9 mouse cellular contexts compared by ENCODE assay signal in the genomic region with DNA sequence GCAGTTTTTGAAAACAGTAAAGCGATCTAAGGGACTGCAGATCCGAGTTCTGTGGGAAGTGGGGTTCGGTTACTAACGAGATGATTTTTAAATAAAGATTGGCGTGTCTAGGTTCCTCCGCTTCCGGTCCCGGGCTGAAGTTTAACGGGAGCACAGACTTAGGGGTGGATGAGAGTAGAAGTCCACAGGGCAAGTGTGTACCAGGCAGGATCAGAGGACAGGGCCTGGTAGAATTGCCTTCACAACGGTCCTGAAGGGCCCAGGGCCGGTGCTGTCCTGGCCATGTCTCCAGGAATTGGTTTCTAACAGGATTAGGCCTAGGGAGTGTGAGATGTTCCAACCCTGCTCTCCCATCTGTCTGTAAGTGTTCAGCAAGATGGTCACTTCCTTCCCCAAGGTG. TPM values are rescaled to one million over a fixed set of nuclear protein-coding genes. Genes with fewer than 3 reads are reported as not detected.
DNase-seq lines count a peak whose midpoint lies in the region; ATAC-seq lines count a peak whose summit lies in the region.
"Had no signal": no experiment of that assay in that cellular context is flagged by ENCODE, and none has a peak within 500 bp of the region (broad histone marks: within the 10 kb centered on the region; RNA-seq: fewer than 3 reads in every experiment).

No protein-coding gene starts in this region.

- peaks cover 37% of the 10 kb centered on the region for H3K4me1 ChIP-seq in heart, embryonic 10.5 days
- peaks cover 32% of the 10 kb centered on the region for H3K4me1 ChIP-seq in kidney, embryonic 16.5 days (ENCODE audit: insufficient read depth, low read length)
- peaks cover 34% of the 10 kb centered on the region for H3K4me1 ChIP-seq in midbrain, embryonic 15.5 days

- H3K4me3 ChIP-seq in heart, embryonic 10.5 days = peak overlapping the region; percentile 78
- H3K4me3 ChIP-seq in kidney, embryonic 16.5 days (ENCODE audit: low read length) = peak overlapping the region; percentile 67
- peak overlapping the region; percentile 54 for H3K4me3 ChIP-seq in midbrain, embryonic 15.5 days

- H3K27me3 ChIP-seq in heart, embryonic 10.5 days (ENCODE audit: insufficient read depth, poor library complexity, severe bottlenecking) = no peaks in the 10 kb centered on the region
- no peaks in the 10 kb centered on the region for H3K27me3 ChIP-seq in kidney, embryonic 16.5 days (ENCODE audit: insufficient read depth, low read length)
- H3K27me3 ChIP-seq in midbrain, embryonic 15.5 days (replicated peaks) = no peaks in the 10 kb centered on the region

- DNase-seq in kidney, adult 11 months = peak; percentile 67
- DNase-seq in kidney, postnatal 4 days = no peak
- peak; percentile 15 to 40 for DNase-seq in adrenal gland, postnatal 36 days
- DNase-seq in heart, embryonic 10.5 days (ENCODE audit: low spot score) = no peak
- DNase-seq in spleen, postnatal 36 days (ENCODE audit: low spot score in 2 of 2) = no peak
- DNase-seq in gastrocnemius, adult 8-10 months (ENCODE audit: low spot score in 2 of 2) = no peak

- ATAC-seq in kidney, embryonic 16.5 days (ENCODE audit: low FRiP score, low TSS enrichment) = peak; percentile 43
- peak; percentile 22 for ATAC-seq in midbrain, embryonic 15.5 days (replicated peaks)

- peak overlapping the region; percentile 82 for H3K9ac ChIP-seq in kidney, embryonic 16.5 days (replicated peaks; ENCODE audit: low read length)
- peak overlapping the region; percentile 79 for H3K9ac ChIP-seq in midbrain, embryonic 15.5 days

- H3K9me3 ChIP-seq in heart, embryonic 10.5 days = no peaks in the 10 kb centered on the region
- no peaks in the 10 kb centered on the region for H3K9me3 ChIP-seq in kidney, embryonic 16.5 days (ENCODE audit: low read length)
- no peaks in the 10 kb centered on the region for H3K9me3 ChIP-seq in midbrain, embryonic 15.5 days

- peaks cover 26% of the 10 kb centered on the region for H3K36me3 ChIP-seq in heart, embryonic 10.5 days
- peaks cover 12% of the 10 kb centered on the region for H3K36me3 ChIP-seq in kidney, embryonic 16.5 days (ENCODE audit: insufficient read depth, low read length)
- H3K36me3 ChIP-seq in midbrain, embryonic 15.5 days (replicated peaks) = no peaks in the 10 kb centered on the region

- H3K27ac ChIP-seq in heart, embryonic 10.5 days = peak overlapping the region; percentile 95
- H3K27ac ChIP-seq in kidney, embryonic 16.5 days (ENCODE audit: low read length) = peak overlapping the region; percentile 97
- peak overlapping the region; percentile 79 for H3K27ac ChIP-seq in midbrain, embryonic 15.5 days
- H3K27ac ChIP-seq: macrophage had no signal

- peak overlapping the region; percentile 79 for H3K4me2 ChIP-seq in kidney, embryonic 16.5 days (replicated peaks; ENCODE audit: low read depth, low read length)
- peak overlapping the region; percentile 93 for H3K4me2 ChIP-seq in midbrain, embryonic 15.5 days

- WGBS in heart, embryonic 10.5 days = 2% methylated on average over 11 of the region's 11 CpGs
- WGBS in kidney, embryonic 16.5 days = 0% methylated on average over 11 of the region's 11 CpGs
- WGBS in midbrain, embryonic 15.5 days = 1% methylated on average over 11 of the region's 11 CpGs

RNA-seq across cellular contexts. Expression of gene Dzip1l, which starts 0.8 kb away (rescaled TPM):
- 1 to 10 TPM; 4.5 to 4.6 TPM for total RNA-seq in adrenal gland, postnatal 36 days (2021)
- 24.0 and 26.5 TPM in 2 replicates for polyA plus RNA-seq in heart, embryonic 10.5 days (2016; fragmentation: Nextera tagmentation; extraction: Ambion mirVana)
- polyA plus RNA-seq in kidney, embryonic 16.5 days (2015; fragmentation: Nextera tagmentation; extraction: Ambion mirVana) = 27.4 and 27.6 TPM in 2 replicates
- 8.8 and 10.8 TPM in 2 replicates for polyA plus RNA-seq in midbrain, embryonic 15.5 days (2015; fragmentation: Nextera tagmentation; extraction: Ambion mirVana)
- total RNA-seq in gastrocnemius, adult 8-10 months (2022) = 1 to 10 TPM; 1.1 to 2.1 (median 1.4) TPM
- polyA plus RNA-seq: macrophage had no signal

RNA-seq across cellular contexts. Expression of gene A4gnt, which starts 17.8 kb away (rescaled TPM):
- total RNA-seq in adrenal gland, postnatal 36 days (2021) = not detected
- not detected in 2 replicates for polyA plus RNA-seq in heart, embryonic 10.5 days (2016; fragmentation: Nextera tagmentation; extraction: Ambion mirVana)
- 0.68 and 0.94 TPM in 2 replicates for polyA plus RNA-seq in kidney, embryonic 16.5 days (2015; fragmentation: Nextera tagmentation; extraction: Ambion mirVana)
- polyA plus RNA-seq in midbrain, embryonic 15.5 days (2015; fragmentation: Nextera tagmentation; extraction: Ambion mirVana) = not detected in 2 replicates
- not detected for total RNA-seq in gastrocnemius, adult 8-10 months (2022)
- polyA plus RNA-seq: macrophage had no signal

RNA-seq across cellular contexts. Expression of gene Dbr1, which starts 54.5 kb away (rescaled TPM):
- 10 to 100 TPM; 12.8 to 15.0 TPM for total RNA-seq in adrenal gland, postnatal 36 days (2021)
- 23.2 and 32.9 TPM in 2 replicates for polyA plus RNA-seq in heart, embryonic 10.5 days (2016; fragmentation: Nextera tagmentation; extraction: Ambion mirVana)
- polyA plus RNA-seq in kidney, embryonic 16.5 days (2015; fragmentation: Nextera tagmentation; extraction: Ambion mirVana) = 33.0 and 33.9 TPM in 2 replicates
- 24.5 and 26.2 TPM in 2 replicates for polyA plus RNA-seq in midbrain, embryonic 15.5 days (2015; fragmentation: Nextera tagmentation; extraction: Ambion mirVana)
- 1 to 10 TPM; 4.0 to 6.5 (median 5.5) TPM for total RNA-seq in gastrocnemius, adult 8-10 months (2022)

Comparison
In these comparisons a context has a peak if more than half of its experiments do, and no peak if none do; other contexts are left out.
1. DNase-seq: peak in kidney, adult 11 months (single experiment) and adrenal gland, postnatal 36 days (2 of 2); none in kidney, postnatal 4 days (0 of 2), heart, embryonic 10.5 days (single experiment), spleen, postnatal 36 days (0 of 2) and gastrocnemius, adult 8-10 months (0 of 2).
2. Peak in every context shown above with its lines, with median percentiles within 50 percentile points of each other: H3K27ac ChIP-seq and H3K4me3 ChIP-seq.